Mouse (Mus musculus): Measurements from ENCODE around the gene Ccl6.

Ccl6 gene

DNA sequence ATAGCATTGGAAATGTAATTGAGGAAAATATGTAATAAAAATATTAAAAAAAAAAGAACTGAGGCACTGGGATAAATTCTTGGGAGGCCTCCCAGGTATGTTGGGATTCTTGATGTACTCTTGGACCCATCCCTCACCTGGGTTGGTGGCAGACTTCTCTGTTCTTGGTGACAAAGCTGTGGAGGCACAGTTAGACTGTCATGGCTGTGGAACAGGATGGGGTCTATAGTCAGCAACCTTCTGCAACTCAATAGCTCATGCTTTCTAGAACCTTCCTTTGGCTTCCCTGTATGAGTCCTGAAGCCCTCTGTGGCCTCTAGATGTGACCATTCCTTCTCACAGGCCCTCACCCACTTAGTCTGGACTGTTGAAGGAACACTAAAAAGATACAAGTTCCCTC lies 26.3 kb downstream of the Ccl6 start:
- in situ Hi-C loops (cut with MboI, MseI), result loop anchor here (5.0 to 25.0 kb wide), 2 partner anchors 171 to 1979 kb away; no protein-coding TSS in a partner anchor

- in situ Hi-C loops (cut with MboI, MseI), result loop anchor here (25.0 kb wide), 1 partner anchor 1976 kb away; no protein-coding TSS in a partner anchor
Measured at GRCm38 (mm10) chr11:83563754-83564153, 29.1 kb downstream of the Ccl6 start.

- in situ Hi-C loops (cut with MboI, MseI), result loop anchor here (25.0 kb wide), 1 partner anchor 1975 kb away; no protein-coding TSS in a partner anchor
Measured at GRCm38 (mm10) chr11:83562311-83562887, 30.5 kb downstream of the Ccl6 start.

DNA sequence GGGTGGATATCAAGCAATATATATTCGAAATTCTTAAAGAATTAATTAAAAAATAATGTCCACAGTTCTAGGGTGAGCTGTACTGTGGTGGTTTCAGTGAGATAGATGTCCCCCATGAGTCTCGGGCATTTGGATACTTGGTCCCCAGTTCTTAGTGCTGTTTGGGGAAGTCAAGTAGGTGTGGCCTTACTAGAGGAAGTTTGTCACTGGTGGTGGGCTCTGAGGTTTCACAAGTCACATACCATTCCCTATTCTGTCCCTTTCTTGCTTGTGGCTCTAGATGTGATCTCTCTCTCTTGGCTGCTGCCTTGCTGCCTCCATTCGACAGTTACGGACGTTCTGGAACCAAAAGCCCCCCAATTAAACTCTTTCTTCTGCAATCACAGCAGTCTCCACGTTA lies 32.5 kb downstream of the Ccl6 start:
- in situ Hi-C loops (cut with MboI, MseI), result loop anchor here (25.0 kb wide), 1 partner anchor 1973 kb away; no protein-coding TSS in a partner anchor

GRCm38 (mm10) chr11:83557074-83557473 lies 35.8 kb downstream of the Ccl6 start:
- in situ Hi-C loops (cut with MboI, MseI), result loop anchor here (25.0 kb wide), 1 partner anchor 1970 kb away; no protein-coding TSS in a partner anchor

- in situ Hi-C loops (cut with MboI, MseI), result loop anchor here (25.0 kb wide), 1 partner anchor 1969 kb away; no protein-coding TSS in a partner anchor
Measured at GRCm38 (mm10) chr11:83556085-83556781, 36.7 kb downstream of the Ccl6 start.

DNA sequence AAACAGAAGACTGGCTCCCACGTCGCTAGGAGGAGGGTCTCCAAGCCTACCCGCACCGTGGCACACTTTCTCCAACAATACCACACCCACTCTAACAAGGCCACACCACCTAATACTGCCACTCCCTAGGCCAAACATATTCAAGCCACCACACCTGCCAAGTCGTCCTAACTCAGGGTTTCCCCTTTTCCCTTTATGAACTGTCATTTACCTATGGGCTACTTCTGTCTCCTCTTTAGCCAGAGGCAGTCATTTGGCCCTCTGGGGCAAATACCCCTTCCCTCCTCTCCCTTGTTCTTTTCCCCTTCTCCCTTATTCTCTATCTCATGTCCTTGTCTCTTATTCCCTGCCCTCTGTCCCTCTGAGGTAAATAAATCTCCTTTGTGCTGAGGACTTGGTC lies 41.2 kb downstream of the Ccl6 start:
- in situ Hi-C loops (cut with MboI, MseI), result loop anchor here (25.0 kb wide), 1 partner anchor 1964 kb away; no protein-coding TSS in a partner anchor

DNA sequence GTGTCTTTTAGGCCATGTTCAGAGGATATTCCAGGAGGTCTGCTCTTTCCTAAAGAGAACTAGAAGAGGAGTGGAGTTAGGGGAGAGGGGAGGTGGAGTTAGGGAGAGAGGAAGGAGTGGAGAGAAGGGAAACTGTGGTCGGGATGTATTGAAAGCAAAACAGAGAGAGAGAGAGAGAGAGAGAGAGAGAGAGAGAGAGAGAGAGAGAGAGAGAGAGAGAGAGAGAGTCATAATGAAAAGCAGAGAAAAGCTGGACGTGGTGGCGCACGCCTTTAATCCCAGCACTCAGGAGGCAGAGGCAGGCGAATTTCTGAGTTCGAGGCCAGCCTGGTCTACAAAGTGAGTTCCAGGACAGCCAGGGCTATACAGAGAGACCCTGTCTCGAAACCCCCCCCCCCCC lies 41.9 kb downstream of the Ccl6 start:
- in situ Hi-C loops (cut with MboI, MseI), result loop anchor here (25.0 kb wide), 1 partner anchor 1964 kb away; no protein-coding TSS in a partner anchor

GRCm38 (mm10) chr11:83550186-83550632 lies 42.7 kb downstream of the Ccl6 start:
- in situ Hi-C loops (cut with MboI, MseI), result loop anchor here (25.0 kb wide), 1 partner anchor 1963 kb away; no protein-coding TSS in a partner anchor

- in situ Hi-C loops (cut with MboI, MseI), result no loop called here
Measured at GRCm38 (mm10) chr11:83544214-83544613, 48.7 kb downstream of the Ccl6 start.

GRCm38 (mm10) chr11:83541415-83541814 lies 51.5 kb downstream of the Ccl6 start:
- in situ Hi-C loops (cut with MboI, MseI), result no loop called here

DNA sequence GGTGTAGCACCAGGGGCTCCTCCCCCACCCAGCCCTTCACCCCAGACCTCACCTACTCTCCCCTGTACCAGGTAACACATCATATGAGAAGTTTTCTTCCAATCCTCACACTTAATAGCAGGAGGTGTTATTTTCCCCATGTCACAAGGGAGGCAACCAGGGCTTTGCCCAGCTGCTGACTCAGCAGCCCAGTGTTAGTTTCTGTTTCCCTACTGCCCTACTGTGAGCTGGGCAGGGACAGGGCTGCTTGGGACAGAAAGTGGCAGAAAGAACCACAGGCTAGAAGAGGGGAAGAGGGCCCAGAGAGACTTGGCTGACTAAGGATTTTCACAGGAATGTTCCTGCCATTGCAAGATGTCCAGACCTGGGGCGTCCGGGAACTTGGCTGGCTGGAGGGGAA lies 52.0 kb downstream of the Ccl6 start:
- in situ Hi-C loops (cut with MboI, MseI), result no loop called here

DNA sequence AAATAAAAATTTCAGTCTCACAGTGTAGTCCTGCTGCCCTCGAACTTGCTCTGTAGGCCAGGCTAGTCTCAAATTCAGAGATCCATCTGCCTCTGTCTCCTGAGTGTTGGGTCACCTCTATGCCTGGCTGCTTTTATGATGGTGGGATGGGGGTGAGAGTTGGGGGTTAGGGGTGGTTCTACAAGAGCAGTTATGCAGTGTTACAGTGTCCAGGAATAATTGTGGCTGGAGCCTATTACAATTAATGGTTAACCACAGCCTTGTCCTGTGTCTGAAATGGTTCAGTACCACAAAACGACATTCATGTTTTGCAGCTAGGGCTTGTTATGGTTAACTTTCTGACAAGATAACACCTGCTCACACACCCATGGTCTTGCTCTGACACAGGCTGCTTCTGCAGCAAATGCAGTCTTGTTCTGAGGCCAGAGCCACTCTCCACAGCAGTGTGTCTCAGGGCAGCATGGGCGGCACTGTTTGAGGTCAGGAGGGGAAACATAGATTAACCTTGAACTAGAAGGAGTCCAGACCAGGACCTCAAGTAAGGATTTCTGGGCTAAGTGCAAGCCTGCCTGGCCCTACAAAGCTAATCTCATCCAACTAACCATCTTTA lies 54.1 kb downstream of the Ccl6 start:
- in situ Hi-C loops (cut with MboI, MseI), result no loop called here

Data from T-helper 2 cell (primary cell).